Mouse (Mus musculus): ENCODE measurements at regions not wholly inside any gene's neighbourhood (a gene's known extent, or its start where the extent isn't known, plus 50 kb on each side); places are given as distances from the start of the nearest gene placed in this dataset.

- no peak; the same call in 1 of the 2 replicates for ATAC-seq (replicated peaks; ENCODE audit: low FRiP score, low read depth)
- Histone ChIP-seq H3K36me3 (ENCODE audit: insufficient read depth, low read length) (no peaks in the 10 kb centered on the region), H3K27me3 (ENCODE audit: insufficient read depth, low read length) (no peaks in the 10 kb centered on the region), H3K9me3 (replicated peaks; ENCODE audit: low read length) (no peaks in the 10 kb centered on the region), H3K4me1 (replicated peaks; ENCODE audit: insufficient read depth, low read length) (no peaks in the 10 kb centered on the region), H3K9ac (ENCODE audit: low read depth, low read length) (no peak overlapping the region), H3K27ac (no peak overlapping the region), H3K4me2 (ENCODE audit: low read length) (no peak overlapping the region), H3K4me3 (replicated peaks; ENCODE audit: low read depth, low read length) (no peak overlapping the region)
- TF ChIP-seq CTCF (IDR thresholded peaks at IDR 0.05; ENCODE audit: low read depth): peak; percentile 86
- 49% methylated on average over 3 of the region's 3 CpGs for WGBS
- DNase-seq (ENCODE audit: low spot score): peak; percentile 79
Observed at GRCm38 (mm10) chr8:89850209-89850796, 497.8 kb downstream of the Tox3 start.

DNA sequence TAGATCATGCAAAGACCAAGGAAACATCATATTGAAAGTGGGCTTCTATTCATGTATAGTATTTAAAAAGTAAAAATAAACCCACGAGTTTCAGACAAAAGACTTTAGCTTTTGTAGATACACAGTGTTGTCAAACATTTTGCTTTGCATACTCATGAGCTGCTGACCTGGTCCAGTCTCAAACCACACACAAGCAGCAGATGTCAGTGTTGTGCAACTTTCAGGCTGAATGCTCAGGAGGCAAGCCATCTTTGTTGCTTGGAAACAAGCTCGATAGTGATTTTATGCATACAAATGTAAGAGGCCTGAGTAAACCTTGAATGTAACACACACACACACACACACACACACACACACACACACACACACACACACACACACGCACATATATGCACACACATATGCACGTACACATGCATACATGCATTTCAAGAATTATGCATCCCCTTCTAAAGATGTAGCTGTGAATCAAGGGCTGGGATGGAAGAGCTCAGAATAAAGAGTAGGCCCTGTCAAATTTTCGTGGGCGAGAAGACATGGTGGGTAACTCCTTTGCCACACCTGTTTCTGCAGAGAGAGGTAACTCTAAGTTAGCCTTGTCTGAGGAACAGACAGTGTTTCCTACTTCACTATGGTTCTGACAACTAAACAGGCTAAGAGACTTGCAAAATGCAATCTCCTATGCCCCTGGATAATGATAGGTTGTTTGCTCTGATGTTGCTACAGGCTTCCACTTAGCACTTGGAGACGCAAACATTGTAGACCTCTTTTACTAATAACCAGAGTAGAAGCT lies 498.5 kb downstream of the Tox3 start:
- Histone ChIP-seq H3K4me2 (ENCODE audit: low read length) (no peak overlapping the region), H3K4me3 (replicated peaks; ENCODE audit: low read depth, low read length) (no peak overlapping the region), H3K27ac (no peak overlapping the region), H3K27me3 (ENCODE audit: insufficient read depth, low read length) (no peaks in the 10 kb centered on the region), H3K9me3 (replicated peaks; ENCODE audit: low read length) (no peaks in the 10 kb centered on the region), H3K36me3 (ENCODE audit: insufficient read depth, low read length) (no peaks in the 10 kb centered on the region), H3K4me1 (replicated peaks; ENCODE audit: insufficient read depth, low read length) (no peaks in the 10 kb centered on the region), H3K9ac (ENCODE audit: low read depth, low read length) (no peak overlapping the region)
- TF ChIP-seq CTCF (IDR thresholded peaks at IDR 0.05; ENCODE audit: low read depth): peak; percentile 81
- WGBS: 61% methylated on average over 7 of the region's 7 CpGs
- DNase-seq (ENCODE audit: low spot score) (peak; percentile 69), ATAC-seq (replicated peaks; ENCODE audit: low FRiP score, low read depth) (no peak)

DNA sequence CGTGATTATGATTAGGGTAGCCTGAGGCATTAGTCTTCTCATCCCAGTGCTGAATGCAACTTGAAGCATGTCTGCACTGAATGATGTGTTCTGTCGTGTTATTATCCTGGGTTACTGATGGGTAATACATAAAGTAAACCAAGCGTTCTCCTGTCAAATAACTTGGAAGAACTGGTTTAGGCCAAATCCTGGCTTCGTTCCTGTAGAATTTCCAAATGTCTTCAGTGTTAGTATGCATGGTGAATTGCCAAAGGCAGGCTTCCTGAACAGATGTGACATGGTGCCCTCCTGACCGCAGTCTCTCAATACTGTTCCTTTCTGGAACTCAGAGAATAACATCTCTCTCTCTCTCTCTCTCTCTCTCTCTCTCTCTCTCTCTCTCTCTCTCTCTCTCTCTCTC lies 509.6 kb downstream of the Tox3 start:
- WGBS: 66% methylated on average over 5 of the region's 5 CpGs
- Histone ChIP-seq H3K4me2 (ENCODE audit: low read length) (no peak overlapping the region), H3K9ac (ENCODE audit: low read depth, low read length) (no peak overlapping the region), H3K4me3 (replicated peaks; ENCODE audit: low read depth, low read length) (no peak overlapping the region), H3K4me1 (replicated peaks; ENCODE audit: insufficient read depth, low read length) (no peaks in the 10 kb centered on the region), H3K9me3 (replicated peaks; ENCODE audit: low read length) (no peaks in the 10 kb centered on the region), H3K27ac (no peak overlapping the region), H3K36me3 (ENCODE audit: insufficient read depth, low read length) (no peaks in the 10 kb centered on the region), H3K27me3 (ENCODE audit: insufficient read depth, low read length) (no peaks in the 10 kb centered on the region)
- DNase-seq (ENCODE audit: low spot score) (no peak), ATAC-seq (replicated peaks; ENCODE audit: low FRiP score, low read depth) (no peak)
- TF ChIP-seq CTCF (IDR thresholded peaks at IDR 0.05; ENCODE audit: low read depth): no peak

DNA sequence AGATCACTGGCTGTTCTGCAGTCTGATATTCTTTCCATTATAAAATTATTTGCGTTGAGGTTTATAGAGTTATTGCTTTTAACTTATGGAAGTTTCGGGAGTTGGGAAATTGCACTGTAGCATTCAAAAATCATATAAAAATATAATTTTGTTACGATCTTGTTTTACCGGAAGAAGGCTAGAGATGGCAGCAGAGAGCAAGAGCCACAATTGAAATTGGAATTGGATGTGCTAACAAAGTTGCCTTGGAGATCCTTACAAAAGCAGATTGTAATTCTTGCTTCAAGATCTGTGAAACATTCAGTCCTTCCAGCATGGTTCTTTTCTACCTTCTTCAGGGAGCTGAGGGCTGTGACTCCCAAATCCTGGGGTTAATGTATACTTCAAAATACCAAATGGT lies 514.4 kb downstream of the Tox3 start:
- H3K4me1 ChIP-seq (replicated peaks; ENCODE audit: insufficient read depth, low read length): no peaks in the 10 kb centered on the region
- peak; percentile 24 for DNase-seq (ENCODE audit: low spot score)
- no peaks in the 10 kb centered on the region for H3K27me3 ChIP-seq (ENCODE audit: insufficient read depth, low read length)
- H3K27ac ChIP-seq: no peak overlapping the region
- ATAC-seq (replicated peaks; ENCODE audit: low FRiP score, low read depth): no peak
- H3K9me3 ChIP-seq (replicated peaks; ENCODE audit: low read length): no peaks in the 10 kb centered on the region
- H3K4me2 ChIP-seq (ENCODE audit: low read length): no peak overlapping the region
- H3K36me3 ChIP-seq (ENCODE audit: insufficient read depth, low read length): no peaks in the 10 kb centered on the region
- no peak overlapping the region for H3K4me3 ChIP-seq (replicated peaks; ENCODE audit: low read depth, low read length)
- H3K9ac ChIP-seq (ENCODE audit: low read depth, low read length): no peak overlapping the region
- peak; percentile 57 for TF ChIP-seq CTCF (IDR thresholded peaks at IDR 0.05; ENCODE audit: low read depth)
- 77% methylated on average over 4 of the region's 4 CpGs for WGBS

DNA sequence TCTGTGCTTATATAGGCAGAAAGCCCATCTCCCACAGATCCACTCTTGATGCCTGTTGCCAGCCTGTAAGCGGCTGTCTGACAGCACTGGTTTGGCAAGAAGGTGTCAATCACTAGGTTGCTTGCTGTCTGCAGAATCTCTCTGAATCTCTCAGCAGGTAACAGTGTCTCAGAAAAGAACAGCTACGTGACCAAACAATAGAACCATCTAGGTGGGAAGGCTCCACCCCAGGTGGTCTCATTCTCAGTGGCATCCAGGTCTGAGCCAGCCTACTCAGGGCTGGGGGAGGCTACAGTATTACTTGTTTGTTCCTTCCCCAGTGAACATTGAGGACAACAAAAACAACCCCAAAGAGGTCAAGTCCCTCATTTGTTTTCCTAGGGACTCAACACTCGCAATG lies 523.6 kb downstream of the Tox3 start:
- Histone ChIP-seq H3K4me2 (ENCODE audit: low read length) (no peak overlapping the region), H3K27ac (no peak overlapping the region), H3K36me3 (ENCODE audit: insufficient read depth, low read length) (no peaks in the 10 kb centered on the region), H3K4me3 (replicated peaks; ENCODE audit: low read depth, low read length) (no peak overlapping the region), H3K4me1 (replicated peaks; ENCODE audit: insufficient read depth, low read length) (no peaks in the 10 kb centered on the region), H3K27me3 (ENCODE audit: insufficient read depth, low read length) (no peaks in the 10 kb centered on the region), H3K9ac (ENCODE audit: low read depth, low read length) (no peak overlapping the region), H3K9me3 (replicated peaks; ENCODE audit: low read length) (no peaks in the 10 kb centered on the region)
- ATAC-seq (replicated peaks; ENCODE audit: low FRiP score, low read depth) (no peak), DNase-seq (ENCODE audit: low spot score) (no peak)
- TF ChIP-seq CTCF (IDR thresholded peaks at IDR 0.05; ENCODE audit: low read depth): no peak
- WGBS: 57% methylated on average over 3 of the region's 3 CpGs

DNA sequence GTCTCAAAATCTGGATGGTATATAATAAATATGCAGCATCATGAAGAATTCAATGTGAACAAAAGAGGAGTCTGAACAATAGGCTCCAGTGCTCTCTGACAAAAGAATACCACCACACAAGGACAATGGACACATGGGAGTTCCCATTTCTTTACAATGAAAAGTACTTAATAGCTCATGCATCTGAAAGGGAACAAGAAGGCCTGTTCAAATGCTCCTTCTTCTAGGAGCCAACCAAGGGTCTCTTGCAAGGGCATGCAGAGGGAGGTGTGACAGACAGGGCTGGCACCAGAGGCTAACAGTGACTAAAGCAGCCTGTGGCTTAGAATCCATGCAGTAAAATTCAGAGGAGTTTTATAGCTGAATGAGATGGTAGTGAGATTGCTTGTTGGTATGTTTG lies 524.5 kb downstream of the Tox3 start:
- H3K4me3 ChIP-seq (replicated peaks; ENCODE audit: low read depth, low read length): no peak overlapping the region
- no peak overlapping the region for H3K27ac ChIP-seq
- no peaks in the 10 kb centered on the region for H3K36me3 ChIP-seq (ENCODE audit: insufficient read depth, low read length)
- DNase-seq (ENCODE audit: low spot score): no peak
- no peak overlapping the region for H3K9ac ChIP-seq (ENCODE audit: low read depth, low read length)
- no peaks in the 10 kb centered on the region for H3K27me3 ChIP-seq (ENCODE audit: insufficient read depth, low read length)
- H3K4me2 ChIP-seq (ENCODE audit: low read length): no peak overlapping the region
- no peaks in the 10 kb centered on the region for H3K4me1 ChIP-seq (replicated peaks; ENCODE audit: insufficient read depth, low read length)
- no peaks in the 10 kb centered on the region for H3K9me3 ChIP-seq (replicated peaks; ENCODE audit: low read length)
- no peak for TF ChIP-seq CTCF (IDR thresholded peaks at IDR 0.05; ENCODE audit: low read depth)
- ATAC-seq (replicated peaks; ENCODE audit: low FRiP score, low read depth): no peak

All from kidney, postnatal 0 days (tissue).